Mouse (Mus musculus) E14TG2a.4 (cell line): ENCODE results near the gene Rita1.

ENCODE experiments used
- CTCF ChIP-seq: conservative IDR thresholded peaks from 2 replicates; pipeline ENCODE4 v1.5.1; 2014; ENCODE audit warnings: low read length
- NANOG ChIP-seq: IDR thresholded peaks from 2 replicates; pipeline ENCODE4 v1.6.1; 2014; ENCODE audit warnings: borderline replicate concordance, low read length, mixed read lengths

GRCm38 (mm10) chr5:120584968-120585367, 27.4 kb downstream of the Rita1 start:
- TF ChIP-seq CTCF (no peak), NANOG (no peak)
